Mouse (Mus musculus) left cerebral cortex, postnatal 10 days (tissue): ENCODE measurements at regions not wholly inside any gene's neighbourhood (a gene's known extent, or its start where the extent isn't known, plus 50 kb on each side); places are given as distances from the start of the nearest gene placed in this dataset.

Experiments
- DNase-seq, 2 experiments: peaks; one replicate each; pipeline ENCODE4 v3.0.0; 2021 to 2022; ENCODE audit warnings: low spot score in 2 of 2, mixed read lengths in 1 of 2; ENCODE audit errors: extremely low spot score in 1 of 2
- intact Hi-C: fragments of 180-260 bp; cut with DNase I; formaldehyde crosslinking; loops from one replicate; pipeline ENCODE4 v1.15.1; 2025

DNA sequence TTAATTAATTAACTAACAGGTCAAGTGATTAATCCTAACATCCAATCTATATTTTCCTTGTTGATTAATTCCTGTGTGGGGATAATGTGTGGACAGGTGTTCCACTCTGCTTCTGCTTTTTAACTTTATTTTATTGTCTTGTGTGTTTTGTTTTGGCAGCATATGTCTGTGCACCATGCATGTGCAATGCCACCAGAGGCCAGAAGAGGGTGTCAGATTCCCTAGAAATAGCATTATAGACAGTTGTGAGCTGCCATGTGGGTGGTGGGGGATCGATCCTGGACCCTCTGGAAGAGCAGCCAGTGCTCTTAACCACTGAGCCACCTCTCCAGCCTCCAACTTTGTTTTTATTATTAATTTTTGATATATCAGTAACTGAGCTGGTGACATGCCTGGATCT lies 65.6 kb downstream of the En1 start:
- no peak for DNase-seq
- intact Hi-C loops: no loop called here

GRCm38 (mm10) chr1:120683532-120684245 lies 81.5 kb downstream of the En1 start:
- intact Hi-C loops: no loop called here
- no peak for DNase-seq

- intact Hi-C loops: no loop called here
- DNase-seq: no peak
Measured at GRCm38 (mm10) chr1:120685650-120686244, 83.5 kb downstream of the En1 start.

DNA sequence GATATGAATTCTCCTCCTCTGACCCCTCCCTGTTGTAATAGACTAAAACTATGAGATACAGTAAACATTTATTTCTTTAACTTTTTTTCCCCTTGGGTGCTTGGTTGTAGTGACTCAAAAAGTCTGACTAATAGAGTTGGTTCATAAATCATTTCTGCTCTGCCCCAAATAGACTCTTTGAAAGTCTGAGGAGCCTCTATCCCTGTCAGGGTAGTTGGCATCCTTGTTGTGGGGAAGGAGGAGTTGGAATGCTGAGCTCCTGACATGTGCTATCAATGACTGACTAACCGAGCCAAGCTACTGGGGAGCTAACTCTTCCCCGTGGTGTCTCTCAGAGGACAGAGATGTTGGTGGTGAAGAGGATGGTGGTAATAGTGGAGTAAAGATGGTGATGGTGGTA lies 89.4 kb downstream of the En1 start:
- intact Hi-C loops: no loop called here
- no peak for DNase-seq

DNA sequence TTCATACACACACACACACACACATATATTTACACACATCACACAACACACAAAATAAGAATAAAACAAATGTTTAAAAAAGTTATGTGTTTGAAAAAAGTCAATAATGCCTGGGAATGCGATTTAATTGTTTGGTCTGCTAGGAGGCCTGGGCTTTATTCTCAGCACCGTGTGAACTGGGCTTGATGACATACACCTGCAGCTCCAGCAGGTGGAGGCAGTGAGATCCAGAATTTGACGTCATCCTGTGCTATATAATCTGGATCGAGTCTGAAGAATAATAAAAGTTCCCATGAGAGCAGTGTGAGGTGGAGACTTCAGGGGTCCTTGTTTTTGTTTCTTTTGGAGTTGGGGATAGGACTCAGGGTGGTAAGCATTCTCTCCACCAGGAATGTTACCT lies 96.0 kb downstream of the En1 start:
- DNase-seq: no peak
- intact Hi-C loops: no loop called here

DNA sequence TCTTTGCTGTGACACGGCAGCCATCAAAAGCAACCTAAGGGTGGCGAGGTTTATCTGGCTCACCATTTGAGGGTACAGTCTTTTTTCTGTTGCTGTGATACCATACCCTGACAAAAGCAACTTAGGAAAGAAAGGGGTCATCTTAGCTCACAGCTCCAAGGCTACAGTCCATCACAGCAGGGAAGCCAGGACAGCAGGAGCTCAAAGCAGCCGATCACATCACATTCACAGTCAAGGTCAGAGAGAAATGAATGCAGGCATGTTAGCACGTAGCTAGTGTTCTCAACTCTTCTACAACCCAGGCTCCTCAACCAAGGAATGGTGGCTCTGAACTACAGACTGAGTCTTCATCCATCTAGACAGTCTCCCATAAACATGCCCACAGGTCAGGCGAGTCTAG lies 102.0 kb downstream of the En1 start:
- no peak for DNase-seq
- intact Hi-C loops: no loop called here

GRCm38 (mm10) chr1:120706011-120706410 lies 103.8 kb downstream of the En1 start:
- intact Hi-C loops: no loop called here
- no peak for DNase-seq

GRCm38 (mm10) chr1:120708511-120708910 lies 106.3 kb downstream of the En1 start:
- intact Hi-C loops: no loop called here
- DNase-seq: peak in 1 of 2 experiments; percentile 7

DNA sequence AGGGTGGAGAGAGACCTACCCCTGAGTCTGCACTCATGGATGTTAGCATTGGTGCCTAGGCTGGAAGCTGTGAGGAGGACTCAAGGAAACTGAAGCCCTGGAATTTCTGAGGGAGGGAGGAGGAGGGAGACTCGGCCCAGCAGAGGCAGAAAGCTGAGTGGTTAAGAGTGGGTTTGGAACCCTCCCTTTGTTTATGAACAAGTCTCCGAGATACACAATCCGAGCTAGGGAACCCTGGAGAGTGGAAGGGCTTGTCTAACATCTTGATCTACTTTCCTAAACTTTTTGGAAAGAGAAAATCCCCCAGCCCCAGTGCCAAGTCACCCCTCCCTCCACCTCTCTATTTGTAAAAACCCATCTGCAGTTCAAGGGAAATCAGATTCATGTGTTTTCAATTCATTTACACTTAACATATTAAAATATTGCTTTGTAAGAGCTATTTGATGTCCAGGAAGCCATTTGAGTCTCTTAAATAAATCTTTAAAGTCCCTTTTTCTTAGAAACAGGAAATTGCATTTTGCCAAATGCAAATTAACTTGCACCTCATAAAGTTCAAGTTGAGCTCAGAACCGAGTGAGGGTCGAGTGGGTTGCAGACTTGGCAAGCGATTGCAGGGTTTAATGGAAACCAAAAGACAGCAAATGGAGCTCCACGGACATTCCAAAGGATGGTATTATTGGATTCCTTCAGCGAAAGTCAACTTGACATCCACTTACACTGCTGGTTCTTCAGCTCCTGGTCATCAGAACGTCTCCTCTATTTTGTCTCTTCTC lies 113.1 kb downstream of the En1 start:
- intact Hi-C loops: no loop called here
- DNase-seq: no peak

DNA sequence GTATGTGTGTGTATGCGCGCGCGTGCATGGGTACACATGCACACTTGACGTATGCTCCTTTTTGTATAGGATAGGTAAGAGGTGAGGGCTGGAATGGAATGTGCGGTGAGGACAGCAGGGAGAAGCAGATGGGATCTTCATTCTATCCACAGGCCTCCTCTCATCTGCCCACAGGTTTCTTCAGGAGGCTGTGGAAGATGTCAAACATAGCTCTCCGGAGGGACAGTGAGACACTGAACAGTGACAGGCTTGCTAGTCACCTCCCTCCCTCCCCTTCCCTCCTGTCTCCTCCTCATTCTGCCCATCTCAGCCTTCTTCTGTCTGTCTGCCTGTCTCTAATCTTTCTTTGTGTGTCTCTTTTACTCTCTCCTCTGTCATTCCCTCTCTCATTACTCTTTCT lies 124.6 kb downstream of the En1 start:
- DNase-seq: no peak
- intact Hi-C loops: no loop called here

GRCm38 (mm10) chr1:120727427-120727826 lies 125.2 kb downstream of the En1 start:
- intact Hi-C loops: no loop called here
- no peak for DNase-seq

DNA sequence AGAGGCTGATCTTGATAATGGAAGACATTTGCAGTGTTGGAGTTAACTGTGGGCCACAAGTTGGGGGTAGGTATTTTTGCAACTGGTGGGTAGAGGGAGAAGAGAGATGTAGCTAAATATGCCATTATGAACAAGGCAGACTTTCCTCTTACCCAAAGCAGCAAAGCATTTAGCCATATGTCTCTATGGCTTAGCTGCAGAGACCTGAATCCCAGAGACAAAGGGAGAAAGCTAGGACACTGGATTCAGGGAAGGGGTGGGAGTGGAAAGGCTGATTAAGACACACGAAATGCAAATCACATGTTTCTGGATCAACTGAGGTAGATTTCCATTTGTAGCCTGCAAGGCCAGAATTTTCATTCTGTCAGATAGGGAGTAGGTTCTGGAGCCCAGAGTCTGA lies 129.8 kb downstream of the En1 start:
- intact Hi-C loops: no loop called here
- DNase-seq: no peak

- intact Hi-C loops: no loop called here
- DNase-seq: no peak
Measured at GRCm38 (mm10) chr1:120733683-120734082, 131.5 kb downstream of the En1 start.

DNA sequence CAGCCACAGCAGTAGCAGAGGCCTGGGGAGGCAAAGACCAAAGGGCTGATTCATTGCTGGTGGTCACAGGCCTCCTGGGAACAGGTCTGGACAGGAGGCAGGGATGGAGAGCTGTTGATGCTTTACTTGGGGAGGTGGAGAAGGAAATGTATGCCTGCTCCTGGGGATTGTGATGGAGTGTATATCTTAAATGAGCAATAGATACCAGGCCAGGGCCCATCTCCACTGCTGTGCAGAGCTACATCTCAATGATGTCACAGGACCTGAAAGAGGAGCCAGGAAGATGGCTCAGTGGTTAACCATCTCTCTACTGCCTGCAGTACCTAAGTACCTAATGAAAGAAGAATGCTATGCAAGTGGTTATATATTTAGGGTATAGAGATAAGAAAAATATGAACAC lies 132.6 kb downstream of the En1 start:
- intact Hi-C loops: no loop called here

GRCm38 (mm10) chr1:120739499-120739898 lies 137.3 kb downstream of the En1 start:
- DNase-seq: no peak
- intact Hi-C loops: no loop called here

More for the DNA sequence above, 132.6 kb downstream of the En1 start:
- DNase-seq: no peak

DNA sequence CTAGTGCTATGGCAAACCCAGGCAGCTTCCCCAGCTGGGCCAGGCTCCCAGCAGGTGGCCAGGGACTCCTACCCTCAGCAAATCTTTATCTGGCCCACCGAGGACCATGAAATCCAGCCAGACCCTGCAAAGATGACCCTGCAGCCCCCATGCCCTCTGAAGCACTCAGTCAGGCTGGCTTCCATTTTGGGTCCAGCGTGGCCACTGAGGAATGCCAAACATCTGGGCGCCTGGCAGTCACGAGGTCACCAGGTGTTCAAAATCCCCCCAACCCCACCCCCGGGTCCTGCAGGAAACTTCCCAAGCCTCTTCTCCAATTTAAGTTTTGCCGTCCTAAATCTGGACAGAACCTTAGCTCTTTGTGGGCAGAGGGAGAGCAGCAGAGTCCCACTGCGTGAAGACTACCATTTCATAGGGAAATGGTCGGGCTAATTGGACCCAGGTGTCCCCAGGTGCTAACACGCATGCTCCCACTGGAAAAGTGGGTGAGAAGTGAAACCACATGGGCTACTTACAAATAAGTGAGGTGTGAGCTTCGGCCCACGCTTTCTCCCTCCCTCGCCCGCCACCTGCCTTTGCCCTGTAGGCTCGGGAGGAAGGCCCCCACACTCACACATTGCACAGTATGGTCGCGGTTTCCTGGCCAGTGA lies 139.0 kb downstream of the En1 start:
- intact Hi-C loops: no loop called here
- DNase-seq: no peak

GRCm38 (mm10) chr1:120748963-120749362 lies 146.7 kb downstream of the En1 start:
- intact Hi-C loops: no loop called here

GRCm38 (mm10) chr1:120753406-120753805 lies 151.2 kb downstream of the En1 start:
- no peak for DNase-seq
- intact Hi-C loops: no loop called here

More at GRCm38 (mm10) chr1:120748963-120749362, 146.7 kb downstream of the En1 start:
- DNase-seq: no peak

DNA sequence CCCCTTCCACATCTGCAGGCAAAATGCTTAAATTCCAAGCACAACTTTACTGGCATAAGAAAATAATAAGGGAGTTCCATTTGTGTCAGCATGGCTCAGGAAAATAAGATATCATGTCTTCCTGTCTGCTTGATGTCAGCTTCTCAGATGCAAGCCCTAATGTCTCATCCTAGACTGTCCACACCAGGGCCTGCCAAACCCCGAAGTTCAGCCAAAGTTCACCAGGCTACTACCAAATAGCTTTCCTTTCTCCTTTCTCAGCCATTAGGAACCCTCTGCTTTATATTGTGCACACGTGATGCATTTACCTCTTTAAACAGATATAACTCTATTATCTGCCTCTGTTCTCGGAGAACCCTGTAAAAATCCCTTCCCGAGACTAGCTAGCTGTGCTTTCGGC lies 152.1 kb downstream of the En1 start:
- no peak for DNase-seq
- intact Hi-C loops: no loop called here
